Mouse (Mus musculus) 3134 (cell line): ENCODE measurements around the gene G2e3.

Experiments used
- DNase-seq: peaks from one replicate; pipeline ENCODE4 v3.0.0-alpha.2; 2011; ENCODE audit warnings: low spot score; ENCODE audit not compliant: insufficient read length; ENCODE audit errors: extremely low read depth

G2e3 gene

DNA sequence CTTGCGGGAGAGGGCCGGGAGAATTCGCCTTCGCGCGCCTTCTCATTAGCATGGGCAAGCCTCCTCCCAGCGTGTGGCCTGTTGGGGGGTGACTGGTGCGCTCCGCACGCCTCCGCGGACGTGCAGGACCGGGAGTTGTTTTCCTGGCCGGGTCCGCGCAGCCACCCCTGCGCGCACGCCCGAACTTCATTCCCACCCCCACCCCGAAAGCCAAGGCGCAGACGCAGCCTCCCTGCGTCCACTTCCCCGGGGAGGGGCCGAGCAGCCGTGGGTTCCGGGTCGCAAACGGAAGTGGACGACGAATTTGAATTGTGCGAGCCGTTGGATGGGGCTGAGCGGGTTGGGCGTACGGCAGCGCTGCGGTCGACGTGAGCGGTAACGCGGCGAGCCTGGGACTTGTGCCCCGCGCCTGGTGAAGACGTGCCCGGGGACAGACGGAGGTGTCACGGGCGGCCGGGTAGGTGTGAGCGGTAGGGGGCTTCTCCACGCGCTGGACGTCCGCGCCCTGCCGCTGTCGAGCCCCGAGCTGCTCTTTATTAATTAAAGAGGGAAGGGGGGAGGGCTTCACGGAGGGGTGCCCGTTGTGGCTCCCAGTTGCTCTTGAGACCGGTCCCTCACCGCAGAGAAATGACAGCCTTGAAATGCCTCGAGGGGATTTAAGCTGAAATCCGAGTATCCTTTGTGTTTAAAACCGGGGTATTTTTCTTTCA, at the start of gene G2e3:
G2e3 (plus strand) TSS at position 74 of the 710 bp plus-strand sequence.
- DNase-seq: peak; percentile 99

DNA sequence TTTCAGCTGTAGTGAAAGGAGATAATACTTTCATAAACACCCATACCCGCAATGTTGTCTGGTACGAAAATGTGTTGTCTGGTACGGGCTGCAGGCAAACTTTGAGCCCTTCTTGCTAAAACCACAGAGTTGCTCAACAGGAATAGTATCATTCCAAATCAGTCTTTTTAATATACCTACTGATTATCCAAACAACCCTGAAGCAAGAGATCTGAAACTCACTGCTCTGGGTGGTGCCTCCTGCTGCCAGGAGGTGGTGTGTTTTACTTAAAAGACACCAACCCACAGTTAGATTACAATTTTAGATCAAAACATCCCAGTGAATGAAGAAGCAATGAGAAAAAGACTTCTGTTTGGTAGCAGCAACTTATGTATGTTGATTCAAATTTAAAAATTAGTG, 24.3 kb upstream of the G2e3 start:
- DNase-seq: no peak

DNA sequence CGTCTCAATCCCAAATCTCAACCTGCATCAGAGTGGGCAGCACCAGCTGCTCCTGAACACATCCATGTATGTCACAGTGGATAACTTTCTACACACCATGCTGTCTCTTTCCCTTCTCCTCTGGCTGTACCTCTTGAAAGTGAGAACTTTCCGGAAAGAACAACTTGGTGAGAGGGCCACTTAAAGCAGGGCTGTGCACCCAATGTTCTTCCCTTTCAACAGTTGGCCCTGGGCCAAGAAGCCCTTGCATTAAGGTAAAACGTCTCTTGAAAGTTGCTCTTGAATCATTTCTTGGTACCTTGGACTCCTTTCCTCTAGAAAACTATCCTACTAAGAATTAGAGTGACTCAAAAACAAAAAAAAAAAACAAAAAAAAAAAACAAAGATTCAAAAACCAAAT, 21.0 kb upstream of the G2e3 start:
- no peak for DNase-seq

DNA sequence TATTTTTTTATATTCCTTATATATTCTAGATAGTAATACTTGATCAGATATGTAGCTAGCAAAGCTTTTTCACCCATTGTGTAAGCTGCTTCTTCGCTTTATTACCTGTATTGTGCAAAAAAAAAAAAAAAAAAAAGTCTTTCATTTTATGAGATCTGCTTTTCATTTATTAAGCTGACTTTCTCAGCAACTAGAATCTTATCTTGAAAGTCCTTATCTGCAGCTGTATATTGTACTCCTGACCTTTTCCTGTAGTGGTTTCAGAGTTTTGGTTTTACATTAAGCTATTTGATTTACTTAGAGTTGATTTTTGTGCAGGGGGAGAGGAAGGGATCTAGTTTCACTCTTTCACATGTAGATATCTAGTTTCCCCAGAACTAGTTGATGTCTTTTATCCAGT, 10.8 kb upstream of the G2e3 start:
- no peak for DNase-seq

DNA sequence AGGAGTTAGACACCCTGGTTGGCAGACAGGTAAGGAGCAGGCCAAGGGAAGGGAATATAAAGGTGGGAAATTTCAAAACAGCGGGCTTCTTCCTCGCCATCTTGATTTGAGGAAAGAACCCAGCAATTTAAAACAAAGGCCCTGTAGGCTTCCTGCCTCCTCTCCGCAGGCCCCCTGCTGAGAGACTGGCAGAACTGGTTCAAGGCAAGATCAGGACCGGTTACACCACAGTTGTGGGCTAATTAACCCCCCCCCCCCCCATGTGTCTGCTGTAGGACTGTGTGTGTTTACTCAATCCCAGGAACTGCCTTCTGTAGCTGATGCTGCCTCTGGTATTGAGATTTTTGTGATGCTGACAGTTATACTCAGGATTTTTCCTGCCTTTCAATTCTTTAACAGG, 1.7 kb upstream of the G2e3 start:
- DNase-seq: no peak

DNA sequence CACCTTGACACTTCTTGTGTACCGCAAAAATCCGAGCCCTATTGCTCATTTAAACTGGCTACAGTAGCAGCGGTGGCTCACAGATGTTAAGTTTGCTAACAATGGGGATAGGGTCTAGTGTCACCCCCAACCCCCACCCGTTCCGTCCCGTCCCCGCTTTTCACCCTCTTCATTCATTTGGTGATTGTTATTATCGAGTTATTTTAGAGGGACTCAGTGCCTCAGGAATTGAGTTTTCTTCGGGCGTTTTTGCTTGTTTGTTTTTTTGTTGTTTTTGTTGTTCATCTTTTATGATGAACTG, 787 bp downstream of the G2e3 start:
- DNase-seq: no peak

DNA sequence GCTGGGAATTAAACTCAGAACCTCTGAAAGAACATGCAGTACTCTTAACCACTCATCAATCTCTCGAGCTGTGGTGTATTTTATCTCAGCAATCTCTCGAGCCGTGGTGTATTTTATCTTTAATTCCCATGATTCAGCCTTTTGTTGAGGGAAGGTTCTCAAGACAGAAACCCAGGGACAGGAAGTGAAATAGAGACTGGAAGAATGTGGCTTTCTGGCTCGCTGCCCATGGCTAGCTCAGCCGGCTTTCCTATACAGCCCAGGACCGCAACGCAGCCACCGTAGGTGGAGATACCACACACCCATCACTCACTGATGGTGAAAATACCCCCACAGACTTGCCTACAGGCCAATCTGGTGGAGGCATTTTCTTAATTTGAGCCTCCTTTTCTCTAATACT, 7.4 kb downstream of the G2e3 start:
- no peak for DNase-seq

DNA sequence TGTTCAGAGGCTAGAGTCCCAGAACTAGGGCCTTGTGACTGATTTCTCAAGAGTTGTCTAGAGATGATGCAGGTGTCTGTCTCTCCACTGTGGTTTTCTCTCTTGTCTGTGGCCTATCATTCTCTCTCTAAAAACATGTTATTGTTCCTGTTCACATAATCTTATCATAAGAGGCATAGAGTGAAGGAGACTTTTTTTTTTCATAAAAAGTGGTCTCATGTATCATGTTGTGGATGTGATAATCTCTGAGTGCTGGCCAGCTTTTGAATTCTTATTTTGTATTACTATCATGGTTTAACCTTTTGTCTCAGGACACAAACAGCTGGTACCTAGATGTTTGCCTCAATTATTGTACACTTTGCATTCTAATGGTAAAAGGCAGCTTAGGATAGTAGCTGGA, 13.4 kb downstream of the G2e3 start:
- DNase-seq: no peak

DNA sequence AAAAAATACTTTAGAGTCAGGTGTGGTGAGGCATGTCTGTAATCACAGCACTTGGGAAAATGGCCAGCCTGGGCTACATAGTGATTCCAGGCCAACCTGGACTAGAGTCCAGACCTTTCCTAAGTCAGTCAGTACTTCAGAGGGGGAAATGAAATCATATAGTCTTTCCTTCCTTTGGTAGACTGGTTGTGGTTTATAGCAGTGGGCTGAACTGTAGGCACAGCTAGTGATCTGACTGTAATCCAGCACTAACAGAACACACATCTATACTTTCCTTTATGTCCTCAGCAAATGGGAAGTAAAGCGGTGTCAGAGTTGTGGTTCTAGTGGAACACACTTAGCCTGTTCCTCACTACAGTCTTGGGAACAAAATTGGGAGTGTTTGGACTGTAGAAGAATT, 15.0 kb downstream of the G2e3 start:
- no peak for DNase-seq

DNA sequence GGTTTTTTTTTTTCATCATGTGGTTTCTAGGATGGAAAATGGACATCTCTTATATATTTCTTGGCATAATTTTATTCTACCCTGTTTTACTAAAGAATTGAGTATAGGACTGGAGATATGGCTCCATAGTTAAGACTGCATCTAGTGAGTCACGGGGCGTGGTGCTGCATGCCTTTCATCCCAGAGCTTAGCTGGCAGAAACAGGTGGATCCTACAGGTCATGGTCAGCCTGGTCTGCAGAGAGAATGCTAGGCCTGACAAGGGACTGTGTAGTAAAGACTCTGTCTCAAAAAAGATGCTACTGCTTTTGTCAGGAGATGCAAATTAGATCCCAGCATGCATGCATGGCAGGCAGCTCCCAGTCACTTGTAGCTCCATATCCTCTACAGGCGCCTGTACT, 20.6 kb downstream of the G2e3 start:
- no peak for DNase-seq

DNA sequence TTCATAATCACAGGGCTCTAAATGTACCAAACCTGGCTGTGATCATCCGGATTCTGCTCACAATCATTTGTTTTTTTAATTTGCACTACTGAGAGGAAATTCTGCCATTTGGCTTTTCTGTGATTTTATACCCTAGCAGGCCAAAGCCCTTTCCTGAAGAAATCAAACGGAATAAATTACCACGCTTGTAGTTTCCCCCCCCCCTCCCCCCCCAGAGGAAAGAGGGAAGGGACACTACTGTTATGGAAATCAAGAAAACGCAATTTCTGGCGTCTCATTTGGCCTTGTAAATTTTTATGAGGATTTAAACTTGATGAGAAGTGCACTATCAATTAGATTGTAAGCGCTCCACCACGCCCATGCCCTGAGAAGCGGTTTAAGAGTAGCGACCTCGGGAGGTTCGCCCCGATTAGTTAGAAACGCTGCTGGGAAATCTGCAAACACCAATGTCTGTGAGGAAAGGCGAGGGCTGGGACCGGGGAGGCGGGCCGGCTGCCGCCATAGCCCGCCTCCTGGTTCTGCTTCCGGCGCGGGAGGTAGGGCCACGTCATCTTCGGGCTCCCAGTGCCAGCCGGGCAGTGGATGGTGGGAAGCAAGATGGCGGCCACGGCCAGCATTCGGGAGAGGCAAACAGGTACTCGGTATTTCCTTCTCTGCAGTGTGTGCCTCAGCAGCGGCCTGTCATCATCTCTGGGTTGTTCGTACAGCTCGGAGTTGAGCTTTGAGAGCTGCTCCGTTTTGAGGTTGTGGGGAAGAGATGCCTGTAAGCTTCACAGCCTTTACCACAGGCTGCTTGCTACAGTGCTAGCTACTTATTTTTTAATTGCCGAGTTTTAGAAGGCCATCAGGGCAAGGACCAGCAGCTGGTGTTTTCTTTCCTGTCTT, 29.4 kb downstream of the G2e3 start, which contains the start of gene Scfd1:
Scfd1 (plus strand) TSS at position 508 of the 885 bp plus-strand sequence.
- peak; percentile 98 for DNase-seq

DNA sequence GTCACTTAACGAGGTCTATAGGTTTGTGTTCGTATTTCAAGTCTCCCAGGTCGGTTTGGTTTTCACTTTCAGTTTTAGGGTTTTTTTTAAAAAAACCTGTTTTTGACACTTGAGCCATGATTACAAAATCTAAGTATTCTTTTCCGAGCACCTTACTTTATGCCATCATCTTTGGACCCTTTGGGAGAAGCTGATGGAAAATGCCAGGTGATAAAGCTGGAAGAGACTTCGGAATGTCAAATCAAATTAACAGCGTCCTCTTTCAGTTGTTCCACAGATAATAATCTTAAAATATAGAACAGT, 30.0 kb downstream of the G2e3 start:
- no peak for DNase-seq

DNA sequence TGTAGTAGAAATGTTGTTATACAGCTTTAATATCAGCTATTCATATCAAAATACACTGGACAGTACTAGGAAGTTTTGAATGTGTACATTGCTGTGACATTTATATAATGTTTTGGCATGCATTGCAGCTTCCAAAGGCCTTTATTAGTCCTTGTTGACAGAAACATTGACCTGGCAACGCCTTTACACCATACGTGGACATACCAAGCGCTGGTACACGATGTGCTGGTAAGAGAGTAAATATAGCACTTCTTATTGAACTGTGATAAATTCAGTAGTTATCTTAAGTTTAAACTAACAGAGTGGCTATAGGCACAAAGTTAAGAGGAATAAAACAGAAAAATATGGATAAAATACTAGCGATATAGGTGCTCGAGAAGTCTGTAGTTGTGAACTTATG, 52.0 kb downstream of the G2e3 start:
- no peak for DNase-seq

DNA sequence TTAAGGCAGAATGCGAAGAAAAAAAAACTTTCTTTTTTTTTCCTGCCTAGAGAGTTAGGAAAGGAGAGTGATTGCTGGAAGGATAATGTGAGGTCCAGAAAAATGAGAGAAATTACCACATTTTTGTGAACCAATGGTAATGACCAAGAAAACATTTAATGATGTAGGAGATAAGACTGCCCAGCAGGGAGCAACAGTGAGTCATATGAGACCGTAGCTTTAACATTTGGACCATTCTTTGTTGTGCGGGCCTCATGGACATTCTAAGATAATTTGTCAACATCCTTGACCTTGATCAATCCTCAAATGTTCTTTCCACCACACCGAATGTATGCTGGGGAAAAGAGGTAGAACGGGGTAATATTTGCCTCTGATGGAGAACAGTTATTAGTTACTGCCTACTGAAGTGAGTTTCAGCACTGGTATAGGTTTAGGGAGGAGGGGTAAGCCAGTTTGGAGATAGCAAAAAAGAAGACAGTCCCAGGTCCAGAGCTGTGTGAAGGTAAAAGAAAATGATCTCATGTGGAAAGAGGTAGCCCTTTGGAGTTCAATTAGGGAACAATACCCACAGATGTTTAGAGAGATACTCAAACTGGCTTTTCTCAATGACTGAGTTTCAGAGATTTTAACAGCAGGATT, 54.3 kb downstream of the G2e3 start:
- DNase-seq: no peak

DNA sequence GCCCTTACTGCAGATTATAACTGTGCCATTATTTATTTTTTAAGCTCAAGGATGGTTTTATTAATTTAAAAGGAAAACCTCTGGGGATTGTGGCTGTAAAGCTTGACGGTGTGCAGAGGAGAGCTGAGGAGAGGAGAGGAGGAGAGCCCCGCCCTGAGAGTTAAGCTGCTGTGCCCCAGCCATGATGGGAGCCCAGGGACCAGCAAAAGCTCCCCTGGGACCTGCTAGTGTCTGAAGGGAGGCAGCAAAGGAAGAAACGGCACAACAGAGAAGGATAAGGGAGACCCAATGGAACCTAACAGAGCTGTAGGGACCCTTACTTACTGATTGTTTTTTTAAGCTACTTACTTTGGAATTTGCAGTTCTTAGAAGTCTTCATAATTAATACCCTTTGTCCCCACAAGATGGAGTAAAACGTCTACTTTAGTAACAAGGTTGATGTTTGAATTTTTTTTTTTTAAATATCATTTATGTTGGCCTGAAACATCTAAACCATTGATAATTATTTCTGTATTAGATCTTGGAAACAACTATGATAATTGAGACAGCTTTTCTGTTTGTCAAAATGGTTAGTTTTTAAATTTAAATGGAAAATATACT, 56.2 kb downstream of the G2e3 start:
- no peak for DNase-seq

DNA sequence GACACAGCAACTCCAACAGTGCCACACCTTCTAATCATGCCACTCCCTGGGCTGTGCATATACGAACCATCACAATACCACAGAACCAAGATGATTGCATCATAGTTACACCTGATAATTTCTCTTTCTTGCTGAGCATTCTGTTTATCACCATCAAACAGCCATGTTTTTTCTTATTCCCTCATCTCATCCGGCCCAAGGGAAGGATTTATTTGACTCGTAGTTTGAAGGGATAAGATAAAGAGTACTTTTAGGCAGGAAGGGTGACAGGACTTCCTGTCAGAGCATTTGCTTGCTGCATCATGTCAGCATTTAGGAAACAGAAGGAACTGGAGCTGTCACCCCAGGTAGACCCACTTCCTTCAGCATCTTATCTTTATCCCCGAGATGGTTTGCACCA, 63.5 kb downstream of the G2e3 start:
- DNase-seq: no peak
